Mouse (Mus musculus): ENCODE measurements at regions not wholly inside any gene's neighbourhood (a gene's known extent, or its start where the extent isn't known, plus 50 kb on each side); places are given as distances from the start of the nearest gene placed in this dataset.

- TF ChIP-seq CTCF (IDR thresholded peaks at IDR 0.05; ENCODE audit: borderline replicate concordance, extremely low read depth, insufficient read depth, insufficient read length) (no peak), POLR2A (IDR thresholded peaks at IDR 0.05; ENCODE audit: borderline replicate concordance, extremely low read depth, insufficient read depth, insufficient read length, poor library complexity, severe bottlenecking) (no peak)
These were observed 541.5 kb upstream of the Vstm2a start for GRCm38 (mm10) chr11:15715987-15716386.

All from brain, embryonic 14.5 days (tissue).